Mouse (Mus musculus): ENCODE data around the gene Wdtc1. TPM values are rescaled to one million over a fixed set of nuclear protein-coding genes. Genes with fewer than 3 reads are reported as not detected.
A peak's percentile ranks its signal among the peaks of the same experiment; 100 is the strongest.

Gene Wdtc1
- polyA plus RNA-seq, 1 experiment from 2014 or later = 11.9 TPM

DNA sequence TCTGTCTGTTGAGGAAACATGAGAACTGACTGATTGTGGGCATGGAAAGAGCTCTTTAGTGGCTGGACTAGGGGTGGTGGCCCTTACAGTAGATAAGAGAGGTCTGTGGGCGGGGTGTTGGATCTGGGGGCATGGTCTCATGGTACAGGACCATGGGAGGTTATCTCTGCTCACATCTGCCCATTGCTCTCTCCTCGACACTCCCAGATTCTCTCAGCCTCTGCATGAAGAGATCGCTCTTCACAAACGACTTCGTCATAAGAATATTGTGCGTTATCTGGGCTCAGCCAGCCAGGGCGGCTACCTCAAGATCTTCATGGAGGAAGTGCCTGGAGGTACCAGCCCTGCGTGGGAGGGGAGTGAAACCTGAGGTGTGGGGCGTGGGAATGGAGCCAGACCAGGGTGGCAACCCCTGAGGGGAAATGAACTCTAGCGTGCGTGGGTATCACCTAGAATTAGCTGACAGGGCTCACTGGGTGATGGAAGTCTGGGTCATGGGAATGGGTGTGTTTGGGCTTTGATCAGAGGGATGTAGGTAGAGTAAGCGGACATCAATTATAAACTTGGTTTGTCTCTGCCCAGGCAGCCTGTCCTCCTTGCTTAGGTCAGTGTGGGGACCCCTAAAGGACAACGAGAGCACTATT lies 105.4 kb downstream of the Wdtc1 start:
- ATAC-seq (ENCODE audit: extremely low read depth, insufficient number of reproducible peaks, low FRiP score, low TSS enrichment) = no peak
- peaks cover 97% of the 10 kb centered on the region for H3K27me3 ChIP-seq (replicated peaks)
- 56% methylated on average over 13 of the region's 13 CpGs for WGBS

DNA sequence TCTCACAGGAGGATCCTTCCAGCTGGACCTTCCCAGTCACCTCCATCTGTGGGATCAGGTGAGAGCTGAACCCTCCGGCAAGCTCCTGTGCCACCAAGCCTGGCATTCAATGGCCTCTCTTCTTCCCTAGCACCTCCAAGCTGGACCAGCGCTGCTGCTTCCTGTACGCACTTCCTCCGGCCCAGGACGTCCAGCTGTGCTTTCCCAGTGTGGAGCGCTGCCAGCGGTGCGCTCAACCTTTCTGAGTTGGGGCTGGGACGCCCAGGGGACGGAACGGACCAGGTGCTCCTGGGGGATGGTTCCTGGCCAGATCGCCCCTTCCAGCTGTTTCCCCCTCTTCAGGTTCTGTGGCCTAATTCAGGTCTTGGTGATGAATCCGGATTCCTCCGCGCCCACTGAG lies 106.2 kb downstream of the Wdtc1 start:
- H3K27me3 ChIP-seq (replicated peaks) = peaks cover 97% of the 10 kb centered on the region
- H3K4me1 ChIP-seq = peaks cover 32% of the 10 kb centered on the region
- 26% methylated on average over 15 of the region's 15 CpGs for WGBS
- no peak for ATAC-seq (ENCODE audit: extremely low read depth, insufficient number of reproducible peaks, low FRiP score, low TSS enrichment)
- no peaks in the 10 kb centered on the region for H3K9me3 ChIP-seq
- H3K27ac ChIP-seq (replicated peaks) = no peak overlapping the region
- peak overlapping the region; percentile 6; the same call in 1 of the 2 replicates for H3K4me3 ChIP-seq
- H3K36me3 ChIP-seq = no peaks in the 10 kb centered on the region
- H3K9ac ChIP-seq = 0 out of 2 replicates have a peak overlapping the region, but pooled peaks have one; percentile 8
- H3K4me2 ChIP-seq = peak overlapping the region; percentile 8

More for the DNA sequence above, 105.4 kb downstream of the Wdtc1 start:
- no peaks in the 10 kb centered on the region for H3K36me3 ChIP-seq
- H3K4me2 ChIP-seq = no peak overlapping the region
- H3K4me1 ChIP-seq = peaks cover 29% of the 10 kb centered on the region
- H3K9me3 ChIP-seq = no peaks in the 10 kb centered on the region
- no peak overlapping the region for H3K4me3 ChIP-seq
- no peak overlapping the region for H3K27ac ChIP-seq (replicated peaks)
- no peak overlapping the region for H3K9ac ChIP-seq

DNA sequence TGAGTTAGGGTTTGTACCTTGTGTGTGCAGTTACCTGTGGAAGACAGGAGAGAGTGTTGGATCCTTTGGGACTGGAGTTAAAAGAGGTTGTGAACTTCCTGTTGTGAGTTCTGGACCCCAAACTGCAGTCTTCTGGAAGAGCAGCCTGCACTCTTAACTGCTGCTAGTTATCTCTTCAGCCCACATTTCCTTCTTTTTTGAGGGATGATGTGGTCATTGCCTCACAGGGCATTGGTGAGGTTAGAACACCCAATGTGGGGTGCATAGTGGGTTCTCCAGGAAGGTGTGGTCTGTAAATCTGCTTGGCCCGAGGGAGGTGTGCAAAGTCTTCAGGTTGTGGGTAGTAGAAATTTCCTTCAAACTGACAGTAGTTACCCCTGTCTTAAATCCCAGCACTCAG lies 109.0 kb downstream of the Wdtc1 start:
- 81% methylated on average over 1 of the region's 1 CpGs for WGBS
- Histone ChIP-seq H3K27me3 (replicated peaks) (peaks cover 78% of the 10 kb centered on the region), H3K4me1 (peaks cover 34% of the 10 kb centered on the region)

DNA sequence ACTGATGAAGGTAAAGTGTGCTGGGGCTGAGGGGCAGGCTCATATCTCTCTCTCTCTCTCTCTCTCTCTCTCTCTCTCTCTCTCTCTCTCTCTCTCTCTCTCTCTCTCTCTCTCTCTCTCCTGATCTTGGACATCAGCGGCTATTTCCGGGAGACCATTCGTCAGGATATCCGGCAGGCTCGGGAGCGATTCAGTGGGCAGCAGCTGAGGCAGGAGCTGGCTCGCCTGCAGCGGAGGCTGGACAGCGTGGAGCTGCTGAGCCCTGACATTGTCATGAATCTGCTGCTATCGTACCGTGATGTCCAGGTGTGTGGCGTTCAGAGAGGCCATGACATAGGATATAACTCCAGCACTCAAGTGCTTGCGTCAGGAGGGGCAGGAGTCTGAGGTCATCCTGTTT lies 109.7 kb downstream of the Wdtc1 start:
- no peaks in the 10 kb centered on the region for H3K36me3 ChIP-seq
- WGBS = 45% methylated on average over 13 of the region's 13 CpGs
- peaks cover 74% of the 10 kb centered on the region for H3K27me3 ChIP-seq (replicated peaks)
- H3K4me3 ChIP-seq = no peak overlapping the region
- ATAC-seq (ENCODE audit: extremely low read depth, insufficient number of reproducible peaks, low FRiP score, low TSS enrichment) = no peak
- H3K4me2 ChIP-seq = no peak overlapping the region
- H3K4me1 ChIP-seq = peaks cover 34% of the 10 kb centered on the region
- no peaks in the 10 kb centered on the region for H3K9me3 ChIP-seq
- peak overlapping the region; percentile 40; the same call in 1 of the 2 replicates for H3K9ac ChIP-seq
- no peak overlapping the region for H3K27ac ChIP-seq (replicated peaks)

More for the DNA sequence above, 109.0 kb downstream of the Wdtc1 start:
- H3K4me3 ChIP-seq = no peak overlapping the region
- no peak for ATAC-seq (ENCODE audit: extremely low read depth, insufficient number of reproducible peaks, low FRiP score, low TSS enrichment)
- no peaks in the 10 kb centered on the region for H3K36me3 ChIP-seq
- H3K9me3 ChIP-seq = no peaks in the 10 kb centered on the region
- H3K4me2 ChIP-seq = no peak overlapping the region
- H3K27ac ChIP-seq (replicated peaks) = no peak overlapping the region
- H3K9ac ChIP-seq = no peak overlapping the region

DNA sequence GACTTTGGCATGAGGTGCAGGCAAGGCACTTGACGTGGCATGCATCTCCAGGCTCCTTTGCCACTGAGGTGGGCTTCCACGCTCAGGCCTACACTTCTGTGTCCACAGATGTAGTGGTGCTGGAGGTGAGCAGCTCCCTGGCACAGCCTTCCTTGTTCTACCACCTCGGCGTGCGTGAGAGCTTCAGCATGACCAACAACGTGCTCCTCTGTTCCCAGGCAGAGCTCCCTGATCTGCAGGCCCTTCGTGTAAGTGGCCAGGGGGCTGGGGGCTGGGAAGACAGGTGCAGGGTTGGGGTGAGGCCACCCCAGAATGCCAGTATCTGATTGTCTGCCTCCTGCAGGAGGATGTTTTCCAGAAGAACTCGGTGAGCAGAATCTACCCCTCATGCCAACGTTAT lies 110.6 kb downstream of the Wdtc1 start:
- Histone ChIP-seq H3K27ac (replicated peaks) (no peak overlapping the region), H3K9me3 (no peaks in the 10 kb centered on the region), H3K4me3 (no peak overlapping the region), H3K4me1 (peaks cover 34% of the 10 kb centered on the region), H3K4me2 (no peak overlapping the region), H3K9ac (no peak overlapping the region), H3K36me3 (no peaks in the 10 kb centered on the region), H3K27me3 (replicated peaks) (peaks cover 65% of the 10 kb centered on the region)
- ATAC-seq (ENCODE audit: extremely low read depth, insufficient number of reproducible peaks, low FRiP score, low TSS enrichment) = no peak
- 69% methylated on average over 9 of the region's 9 CpGs for WGBS

Small RNA genes lying within 50 kb of the gene (microRNA-seq; reads per million reads assigned to microRNA genes)
- 2.2 reads per million, percentile 5 among the genes with 10 or more reads in this experiment for gene Mir5122

Other genes with a start within 250 kb of the Wdtc1 start
- gene Wasf2, start 223.0 kb downstream of the Wdtc1 start, polyA plus RNA-seq (2015; fragmentation: Nextera tagmentation; extraction: Ambion mirVana) = 64.6 and 72.7 TPM in 2 replicates
- gene Cd164l2, start 141.3 kb downstream of the Wdtc1 start, polyA plus RNA-seq (2015; fragmentation: Nextera tagmentation; extraction: Ambion mirVana) = 0.56 and 0.57 TPM in 2 replicates
- 0.14 and 0.28 TPM in 2 replicates for gene Gpr3, start 140.9 kb downstream of the Wdtc1 start, polyA plus RNA-seq (2015; fragmentation: Nextera tagmentation; extraction: Ambion mirVana)
- 2.3 and 2.6 TPM in 2 replicates for gene Map3k6, start 112.7 kb downstream of the Wdtc1 start, polyA plus RNA-seq (2015; fragmentation: Nextera tagmentation; extraction: Ambion mirVana)
- gene Sytl1, start 90.4 kb downstream of the Wdtc1 start, polyA plus RNA-seq (2015; fragmentation: Nextera tagmentation; extraction: Ambion mirVana) = 0.32 and 0.78 TPM in 2 replicates
- gene Tmem222, start 75.7 kb downstream of the Wdtc1 start, polyA plus RNA-seq (2015; fragmentation: Nextera tagmentation; extraction: Ambion mirVana) = 57.1 and 60.2 TPM in 2 replicates
- gene Slc9a1, start 16.2 kb upstream of the Wdtc1 start, polyA plus RNA-seq (2015; fragmentation: Nextera tagmentation; extraction: Ambion mirVana) = 6.1 and 6.3 TPM in 2 replicates
- gene Tent5b, start 126.7 kb upstream of the Wdtc1 start, polyA plus RNA-seq (2015; fragmentation: Nextera tagmentation; extraction: Ambion mirVana) = 0.36 and 0.69 TPM in 2 replicates
- gene Trnp1, start 145.1 kb upstream of the Wdtc1 start, polyA plus RNA-seq (2015; fragmentation: Nextera tagmentation; extraction: Ambion mirVana) = 0.76 and 0.78 TPM in 2 replicates
- gene Kdf1, start 165.5 kb upstream of the Wdtc1 start, polyA plus RNA-seq (2015; fragmentation: Nextera tagmentation; extraction: Ambion mirVana) = 0.92 and 2.1 TPM in 2 replicates
- gene Nudc, start 192.5 kb upstream of the Wdtc1 start, polyA plus RNA-seq (2015; fragmentation: Nextera tagmentation; extraction: Ambion mirVana) = 218 and 226 TPM in 2 replicates
- gene Nr0b2, start 199.9 kb upstream of the Wdtc1 start, polyA plus RNA-seq (2015; fragmentation: Nextera tagmentation; extraction: Ambion mirVana) = 10.5 and 10.8 TPM in 2 replicates
- gene Gpatch3, start 221.3 kb upstream of the Wdtc1 start, polyA plus RNA-seq (2015; fragmentation: Nextera tagmentation; extraction: Ambion mirVana) = 5.0 and 5.3 TPM in 2 replicates
- 11.2 and 12.8 TPM in 2 replicates for gene Gpn2, start 230.9 kb upstream of the Wdtc1 start, polyA plus RNA-seq (2015; fragmentation: Nextera tagmentation; extraction: Ambion mirVana)
- gene Sfn, start 248.7 kb upstream of the Wdtc1 start, polyA plus RNA-seq (2015; fragmentation: Nextera tagmentation; extraction: Ambion mirVana) = 1.2 and 2.9 TPM in 2 replicates